Mouse (Mus musculus) MEL (cell line): ENCODE measurements at regions not wholly inside any gene's neighbourhood (a gene's known extent, or its start where the extent isn't known, plus 50 kb on each side); places are given as distances from the start of the nearest gene placed in this dataset.

ENCODE experiments used
- DNase-seq: peaks from one replicate; pipeline ENCODE4 v3.0.0; 2011; ENCODE audit warnings: low read depth, low spot score
- H3K27ac ChIP-seq: 2 replicates; pipeline ENCODE4 v1.5.1; 2012; ENCODE audit warnings: low read depth, mild to moderate bottlenecking, control low read depth, low read length, moderate library complexity; ENCODE audit not compliant: control insufficient read depth
- H3K27me3 ChIP-seq, 2 experiments: fragments of 150-350 bp in 1 of 2; sonication (generic) in 1 of 2; 2 replicates each; pipeline ENCODE4 v1.6.1; 2012; ENCODE audit warnings: low read length in 2 of 2, mild to moderate bottlenecking in 2 of 2, improper control_type of control experiment in 1 of 2, moderate library complexity in 1 of 2; ENCODE audit not compliant: insufficient read depth in 2 of 2, control insufficient read depth in 1 of 2
- H3K36me3 ChIP-seq, 2 experiments: 2 replicates each; pipeline ENCODE4 v1.6.1; 2012 to 2014; ENCODE audit warnings: low read length in 2 of 2, improper control_type of control experiment in 1 of 2, inconsistent platforms in 1 of 2, mild to moderate bottlenecking in 1 of 2; ENCODE audit not compliant: insufficient read depth in 2 of 2, control insufficient read depth in 1 of 2
- H3K4me1 ChIP-seq, 2 experiments: fragments of 150-350 bp in 1 of 2; sonication (generic) in 1 of 2; 2 replicates each; pipeline ENCODE4 v1.6.1; 2012; ENCODE audit warnings: low read length in 2 of 2, improper control_type of control experiment in 1 of 2, mild to moderate bottlenecking in 1 of 2; ENCODE audit not compliant: insufficient read depth in 2 of 2, control insufficient read depth in 1 of 2
- H3K4me3 ChIP-seq, 2 experiments: fragments of 150-350 bp in 1 of 2; sonication (generic) in 1 of 2; 2 replicates each; pipeline ENCODE4 v1.5.1; 2012; ENCODE audit warnings: low read depth in 2 of 2, low read length in 2 of 2, mild to moderate bottlenecking in 2 of 2, moderate library complexity in 2 of 2, control low read depth in 1 of 2, improper control_type of control experiment in 1 of 2; ENCODE audit not compliant: control insufficient read depth in 1 of 2, insufficient read depth in 1 of 2
- H3K79me2 ChIP-seq: 2 replicates; pipeline ENCODE4 v1.6.1; 2012; ENCODE audit warnings: mild to moderate bottlenecking, low read length, moderate library complexity; ENCODE audit not compliant: control insufficient read depth, poor library complexity, insufficient read depth
- H3K9ac ChIP-seq: 2 replicates; pipeline ENCODE4 v1.6.1; 2012; ENCODE audit warnings: low read depth, mild to moderate bottlenecking, control low read depth, low read length, moderate library complexity; ENCODE audit not compliant: control insufficient read depth, poor library complexity, severe bottlenecking
- H3K9me3 ChIP-seq: fragments of 150-350 bp; sonication (generic); replicated peaks from 2 replicates; pipeline ENCODE4 v1.6.1; 2012; ENCODE audit warnings: mild to moderate bottlenecking, low read length, improper control_type of control experiment, moderate library complexity; ENCODE audit not compliant: insufficient read depth
- BHLHE40 ChIP-seq: IDR thresholded peaks from 2 replicates; pipeline ENCODE4 v1.6.1; 2012; ENCODE audit warnings: low read depth, mild to moderate bottlenecking, inconsistent platforms, low read length, improper control_type of control experiment, borderline replicate concordance
- CHD1 ChIP-seq: IDR thresholded peaks from 2 replicates; pipeline ENCODE4 v1.6.1; 2012; ENCODE audit warnings: low read depth, mild to moderate bottlenecking, inconsistent platforms, low read length, improper control_type of control experiment
- CHD2 ChIP-seq: IDR thresholded peaks from 2 replicates; pipeline ENCODE4 v1.6.1; 2011; ENCODE audit warnings: low read length, improper control_type of control experiment
- E2F4 ChIP-seq: IDR thresholded peaks from 2 replicates; pipeline ENCODE4 v1.6.1; 2011; ENCODE audit warnings: low read depth, low read length, improper control_type of control experiment, borderline replicate concordance
- ELF1 ChIP-seq: IDR thresholded peaks from 2 replicates; pipeline ENCODE4 v1.6.1; 2014; ENCODE audit warnings: low read depth, mild to moderate bottlenecking, inconsistent platforms, low read length, improper control_type of control experiment, moderate library complexity
- EP300 ChIP-seq, 2 experiments: IDR thresholded peaks; 2 replicates each; pipeline ENCODE4 v1.6.1; 2011; ENCODE audit warnings: improper control_type of control experiment in 2 of 2, low read length in 2 of 2, low read depth in 1 of 2, mild to moderate bottlenecking in 1 of 2
- GATA1 ChIP-seq: IDR thresholded peaks from 2 replicates; pipeline ENCODE4 v1.6.1; 2011; ENCODE audit warnings: low read depth, low read length, improper control_type of control experiment
- HCFC1 ChIP-seq: IDR thresholded peaks from 2 replicates; pipeline ENCODE4 v1.6.1; 2012; ENCODE audit warnings: low read depth, mild to moderate bottlenecking, inconsistent platforms, low read length, improper control_type of control experiment, moderate library complexity
- JUND ChIP-seq: IDR thresholded peaks from 2 replicates; pipeline ENCODE4 v1.6.1; 2011; ENCODE audit warnings: low read depth, mild to moderate bottlenecking, improper control_type of control experiment, low read length
- KAT2A ChIP-seq: conservative IDR thresholded peaks from 2 replicates; pipeline ENCODE4 v1.6.1; 2012; ENCODE audit warnings: low read depth, low read length, improper control_type of control experiment, inconsistent platforms
- MAFK ChIP-seq: IDR thresholded peaks from 2 replicates; pipeline ENCODE4 v1.6.1; 2011; ENCODE audit warnings: low read depth, mild to moderate bottlenecking, low read length, improper control_type of control experiment, borderline replicate concordance
- MAX ChIP-seq: IDR thresholded peaks from 2 replicates; pipeline ENCODE4 v1.6.1; 2011; ENCODE audit warnings: low read length, improper control_type of control experiment
- MAZ ChIP-seq: IDR thresholded peaks from 2 replicates; pipeline ENCODE4 v1.6.1; 2012; ENCODE audit warnings: low read depth, mild to moderate bottlenecking, inconsistent platforms, low read length, improper control_type of control experiment
- MEF2A ChIP-seq: IDR thresholded peaks from 2 replicates; pipeline ENCODE4 v1.6.1; 2014; ENCODE audit warnings: low read depth, mild to moderate bottlenecking, inconsistent platforms, low read length, improper control_type of control experiment; ENCODE audit not compliant: poor library complexity, insufficient replicate concordance, severe bottlenecking; ENCODE audit errors: extremely low read depth
- MYC ChIP-seq: IDR thresholded peaks from 2 replicates; pipeline ENCODE4 v1.6.1; 2011; ENCODE audit warnings: low read depth, mild to moderate bottlenecking, low read length, improper control_type of control experiment, moderate library complexity
- NELFE ChIP-seq: IDR thresholded peaks from 2 replicates; pipeline ENCODE4 v1.6.1; 2011; ENCODE audit warnings: low read depth, low read length, improper control_type of control experiment
- NRF1 ChIP-seq: IDR thresholded peaks from 2 replicates; pipeline ENCODE4 v1.6.1; 2014; ENCODE audit warnings: low read depth, mild to moderate bottlenecking, inconsistent platforms, low read length, improper control_type of control experiment, moderate library complexity; ENCODE audit not compliant: poor library complexity, insufficient read depth, severe bottlenecking
- POLR2A ChIP-seq, 2 experiments: IDR thresholded peaks; 2 replicates each; pipeline ENCODE4 v1.6.1; 2011 to 2012; ENCODE audit warnings: low read length in 2 of 2, mild to moderate bottlenecking in 2 of 2, control low read depth in 1 of 2, improper control_type of control experiment in 1 of 2, low read depth in 1 of 2, moderate library complexity in 1 of 2; ENCODE audit not compliant: control insufficient read depth in 1 of 2, insufficient read depth in 1 of 2, poor library complexity in 1 of 2
- POLR2AphosphoS2 ChIP-seq: IDR thresholded peaks from 2 replicates; pipeline ENCODE4 v1.6.1; 2011; ENCODE audit warnings: low read length, improper control_type of control experiment
- RAD21 ChIP-seq: IDR thresholded peaks from 2 replicates; pipeline ENCODE4 v1.6.1; 2011; ENCODE audit warnings: mild to moderate bottlenecking, low read depth, low read length, improper control_type of control experiment
- RCOR1 ChIP-seq: IDR thresholded peaks from 2 replicates; pipeline ENCODE4 v1.6.1; 2012; ENCODE audit warnings: low read depth, mild to moderate bottlenecking, inconsistent platforms, low read length, improper control_type of control experiment
- TBP ChIP-seq: IDR thresholded peaks from 2 replicates; pipeline ENCODE4 v1.8.0; 2011; ENCODE audit warnings: low read depth, low read length, improper control_type of control experiment
- TCF12 ChIP-seq: IDR thresholded peaks from 2 replicates; pipeline ENCODE4 v1.6.1; 2014; ENCODE audit warnings: low read depth, mild to moderate bottlenecking, inconsistent platforms, low read length, improper control_type of control experiment, moderate library complexity
- UBTF ChIP-seq: IDR thresholded peaks from 2 replicates; pipeline ENCODE4 v1.6.1; 2012; ENCODE audit warnings: low read depth, mild to moderate bottlenecking, inconsistent platforms, low read length, improper control_type of control experiment, moderate library complexity, borderline replicate concordance; ENCODE audit not compliant: insufficient read depth
- USF2 ChIP-seq, 2 experiments: IDR thresholded peaks; 2 replicates each; pipeline ENCODE4 v1.6.1; 2011 to 2012; ENCODE audit warnings: improper control_type of control experiment in 2 of 2, low read length in 2 of 2, borderline replicate concordance in 1 of 2, inconsistent platforms in 1 of 2, low read depth in 1 of 2, mild to moderate bottlenecking in 1 of 2; ENCODE audit not compliant: insufficient read depth in 1 of 2
- ZC3H11A ChIP-seq: IDR thresholded peaks from 2 replicates; pipeline ENCODE4 v1.6.1; 2012; ENCODE audit warnings: low read depth, mild to moderate bottlenecking, inconsistent platforms, low read length, improper control_type of control experiment
- ZMIZ1 ChIP-seq: IDR thresholded peaks from 2 replicates; pipeline ENCODE4 v1.6.1; 2012; ENCODE audit warnings: low read depth, mild to moderate bottlenecking, inconsistent platforms, low read length, improper control_type of control experiment, moderate library complexity
- ZNF384 ChIP-seq: IDR thresholded peaks from 2 replicates; pipeline ENCODE4 v1.6.1; 2012; ENCODE audit warnings: low read depth, mild to moderate bottlenecking, inconsistent platforms, low read length, improper control_type of control experiment

GRCm38 (mm10) chr9:61176856-61177255 lies 195.3 kb upstream of the Tle3 start:
- DNase-seq, result no peak
- Histone ChIP-seq H3K36me3 (no peaks in the 10 kb centered on the region), H3K27me3 (peaks cover 0 to 9% of the 10 kb centered on the region in 2 experiments; a peak in 3 of 4 replicates), H3K4me1 (no peaks in the 10 kb centered on the region), H3K9ac (no peak overlapping the region), H3K79me2 (no peaks in the 10 kb centered on the region), H3K9me3 (no peaks in the 10 kb centered on the region), H3K4me3 (no peak overlapping the region), H3K27ac (no peak overlapping the region)
- TF ChIP-seq ZNF384 (no peak), MYC (no peak), CHD2 (no peak), KAT2A (no peak), MEF2A (no peak), CHD1 (no peak), BHLHE40 (no peak), EP300 (IDR thresholded peaks at IDR 0.05; ENCODE audit: low read depth in 1 of 2, low read length in 2 of 2) (no peak), TCF12 (no peak), RAD21 (no peak), HCFC1 (no peak), E2F4 (no peak), UBTF (no peak), ELF1 (no peak), POLR2AphosphoS2 (no peak), NELFE (no peak), ZMIZ1 (no peak), ZC3H11A (no peak), POLR2A (IDR thresholded peaks at IDR 0.05; ENCODE audit: control insufficient read depth in 1 of 2, insufficient read depth in 1 of 2, low read depth in 1 of 2, low read length in 2 of 2, poor library complexity in 1 of 2) (no peak)

- Histone ChIP-seq H3K9me3 (no peaks in the 10 kb centered on the region), H3K27ac (no peak overlapping the region), H3K9ac (no peak overlapping the region)
- no peak for DNase-seq
- TF ChIP-seq JUND, result no peak
- no peak for TF ChIP-seq MEF2A
- no peak for TF ChIP-seq TBP
- TF ChIP-seq USF2 (IDR thresholded peaks at IDR 0.05; ENCODE audit: borderline replicate concordance in 1 of 2, insufficient read depth in 1 of 2, low read depth in 1 of 2, low read length in 2 of 2), result no peak
- TF ChIP-seq MAZ, result no peak
- TF ChIP-seq RCOR1, result no peak
- TF ChIP-seq POLR2A (IDR thresholded peaks at IDR 0.05; ENCODE audit: control insufficient read depth in 1 of 2, insufficient read depth in 1 of 2, low read depth in 1 of 2, low read length in 2 of 2, poor library complexity in 1 of 2), result no peak
- no peak for TF ChIP-seq MAX
- no peak for TF ChIP-seq CHD1
- TF ChIP-seq KAT2A, result no peak
- no peak for TF ChIP-seq MAFK
- TF ChIP-seq NRF1, result no peak
- no peak for TF ChIP-seq UBTF
- TF ChIP-seq CHD2, result no peak
- no peak for TF ChIP-seq GATA1
- no peak for TF ChIP-seq RAD21
- no peak for TF ChIP-seq E2F4
- TF ChIP-seq EP300 (IDR thresholded peaks at IDR 0.05; ENCODE audit: low read depth in 1 of 2, low read length in 2 of 2), result no peak
- TF ChIP-seq, all 39 proteins: peak for 0
- Histone ChIP-seq H3K36me3 (no peaks in the 10 kb centered on the region), H3K4me3 (no peak overlapping the region), H3K27me3 (peaks cover 3 to 7% of the 10 kb centered on the region in 2 experiments; a peak in 3 of 4 replicates), H3K79me2 (no peaks in the 10 kb centered on the region), H3K4me1 (no peaks in the 10 kb centered on the region)
Observed at GRCm38 (mm10) chr9:61186541-61187420, 185.4 kb upstream of the Tle3 start.
